Mouse (Mus musculus) lung, postnatal 0 days (tissue): Measurements from ENCODE around the gene Cfap77.

Source experiments
- CTCF ChIP-seq: IDR thresholded peaks from 2 replicates; pipeline ENCODE4 v1.5.1; 2016; ENCODE audit warnings: antibody characterized with exemption, mild to moderate bottlenecking
- EP300 ChIP-seq: IDR thresholded peaks from 2 replicates; pipeline ENCODE4 v1.6.1; 2016; ENCODE audit warnings: antibody characterized with exemption, mild to moderate bottlenecking, control low read depth

- TF ChIP-seq CTCF: no peak
- no peak for TF ChIP-seq EP300
These were observed 151.0 kb downstream of the Cfap77 start for GRCm38 (mm10) chr2:28903871-28904270.
